Mouse (Mus musculus) neural tube, embryonic 14.5 days (tissue): ENCODE measurements at regions not wholly inside any gene's neighbourhood (a gene's known extent, or its start where the extent isn't known, plus 50 kb on each side); places are given as distances from the start of the nearest gene placed in this dataset.

Source experiments
- ATAC-seq: fragments of 200-750 bp; cut with Nextera tagmentation; 2 replicates; pipeline ENCODE4 v1.8.0; 2017; ENCODE audit warnings: low read depth, mild to moderate bottlenecking, moderate TSS enrichment, moderate library complexity
- H3K27ac ChIP-seq: fragments of 300-500 bp; sonication (generic); 2 replicates; pipeline ENCODE4 v1.5.1; 2014; ENCODE audit warnings: low read depth, mild to moderate bottlenecking, control low read depth, low read length, moderate library complexity, mixed read lengths
- H3K27me3 ChIP-seq: fragments of 300-500 bp; sonication (generic); 2 replicates; pipeline ENCODE4 v1.6.1; 2014; ENCODE audit warnings: low read length; ENCODE audit not compliant: control insufficient read depth, insufficient read depth
- H3K36me3 ChIP-seq: fragments of 300-500 bp; sonication (generic); 2 replicates; pipeline ENCODE4 v1.6.1; 2014; ENCODE audit warnings: low read length, mixed read lengths; ENCODE audit not compliant: control insufficient read depth, insufficient read depth
- H3K4me1 ChIP-seq: fragments of 300-500 bp; sonication (generic); 2 replicates; pipeline ENCODE4 v1.6.1; 2014; ENCODE audit warnings: low read length; ENCODE audit not compliant: control insufficient read depth, insufficient read depth
- H3K4me2 ChIP-seq: fragments of 300-500 bp; sonication (generic); 2 replicates; pipeline ENCODE4 v1.6.1; 2014; ENCODE audit warnings: mild to moderate bottlenecking, low read depth, low read length, control low read depth
- H3K4me3 ChIP-seq: fragments of 300-500 bp; sonication (generic); 2 replicates; pipeline ENCODE4 v1.5.1; 2014; ENCODE audit warnings: low read depth, low read length, control low read depth, mixed read lengths
- H3K9ac ChIP-seq: fragments of 300-500 bp; sonication (generic); replicated peaks from 2 replicates; pipeline ENCODE4 v1.6.1; 2014; ENCODE audit warnings: low read depth, mild to moderate bottlenecking, control low read depth, low read length, mixed read lengths
- H3K9me3 ChIP-seq: fragments of 300-500 bp; sonication (generic); 2 replicates; pipeline ENCODE4 v1.6.1; 2016; ENCODE audit warnings: low read length; ENCODE audit not compliant: control insufficient read depth
- WGBS: fragments of 180-500 bp; shearing (Covaris S2); extraction: QIAGEN DNeasy Blood & Tissue Kit; methylation state at CpG from one replicate; pipeline ENCODE4 v1.1.7; 2014; 5-methylcytosine and 5-hydroxymethylcytosine counted together

- whole genome bisulfite sequencing: 45% methylated on average over 1 of the region's 1 CpGs
- ATAC-seq: no peak
- H3K4me3 ChIP-seq: no peak overlapping the region
Observed at GRCm38 (mm10) chr9:41604916-41605315, 443.4 kb upstream of the Ubash3b start.

GRCm38 (mm10) chr9:41600778-41601177 lies 439.3 kb upstream of the Ubash3b start:
- Histone ChIP-seq H3K36me3 (no peaks in the 10 kb centered on the region), H3K9me3 (no peaks in the 10 kb centered on the region), H3K27ac (no peak overlapping the region), H3K4me2 (no peak overlapping the region), H3K27me3 (no peaks in the 10 kb centered on the region), H3K9ac (no peak overlapping the region), H3K4me3 (no peak overlapping the region), H3K4me1 (peaks cover 6% of the 10 kb centered on the region)
- peak; percentile 65; the same call in 1 of the 2 replicates for ATAC-seq
- 19% methylated on average over 3 of the region's 3 CpGs for WGBS

More at GRCm38 (mm10) chr9:41604916-41605315, 443.4 kb upstream of the Ubash3b start:
- no peak overlapping the region for H3K9ac ChIP-seq
- no peaks in the 10 kb centered on the region for H3K36me3 ChIP-seq
- no peaks in the 10 kb centered on the region for H3K4me1 ChIP-seq
- no peaks in the 10 kb centered on the region for H3K9me3 ChIP-seq
- 0 out of 2 replicates have a peak overlapping the region, but pooled peaks have one; percentile 23 for H3K27ac ChIP-seq
- no peaks in the 10 kb centered on the region for H3K27me3 ChIP-seq
- no peak overlapping the region for H3K4me2 ChIP-seq

- ATAC-seq: no peak
- H3K36me3 ChIP-seq: no peaks in the 10 kb centered on the region
- H3K9me3 ChIP-seq: no peaks in the 10 kb centered on the region
- H3K4me1 ChIP-seq: peaks cover 7% of the 10 kb centered on the region
- H3K4me3 ChIP-seq: no peak overlapping the region
- H3K27ac ChIP-seq: no peak overlapping the region
- H3K27me3 ChIP-seq: no peaks in the 10 kb centered on the region
- H3K4me2 ChIP-seq: no peak overlapping the region
- WGBS: 46% methylated on average over 1 of the region's 1 CpGs
- H3K9ac ChIP-seq: no peak overlapping the region
Observed at GRCm38 (mm10) chr9:41599874-41600273, 438.4 kb upstream of the Ubash3b start.

DNA sequence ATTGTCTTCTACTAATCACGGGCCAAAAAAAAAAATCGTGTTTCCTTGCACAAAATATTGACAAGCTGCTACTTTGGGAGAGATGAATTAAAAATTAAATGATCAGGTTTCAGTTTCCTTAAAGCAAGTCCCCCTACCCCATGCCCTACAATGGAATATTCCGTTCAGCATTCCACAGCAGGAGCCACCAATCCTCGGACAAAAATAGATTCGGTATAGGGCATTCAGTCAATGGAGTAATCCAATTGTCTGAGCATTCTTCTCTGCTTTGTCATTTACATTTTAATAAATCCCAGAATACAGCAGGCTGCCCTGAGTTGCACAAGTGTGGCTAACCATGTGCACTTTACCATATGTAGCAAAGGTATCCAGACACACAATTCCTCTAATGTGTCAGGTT lies 434.3 kb upstream of the Ubash3b start:
- H3K4me1 ChIP-seq: peaks cover 7% of the 10 kb centered on the region
- no peaks in the 10 kb centered on the region for H3K9me3 ChIP-seq
- no peak overlapping the region for H3K9ac ChIP-seq
- H3K27ac ChIP-seq: peak overlapping the region; percentile 29; the same call in 1 of the 2 replicates
- WGBS: 51% methylated on average over 5 of the region's 5 CpGs
- H3K4me3 ChIP-seq: no peak overlapping the region
- no peaks in the 10 kb centered on the region for H3K27me3 ChIP-seq
- no peak for ATAC-seq
- H3K4me2 ChIP-seq: no peak overlapping the region
- peaks cover 14% of the 10 kb centered on the region; the same call in 1 of the 2 replicates for H3K36me3 ChIP-seq

- H3K27ac ChIP-seq: no peak overlapping the region
- WGBS: 82% methylated on average over 7 of the region's 7 CpGs
- H3K4me1 ChIP-seq: peaks cover 20% of the 10 kb centered on the region
- no peaks in the 10 kb centered on the region for H3K27me3 ChIP-seq
- H3K4me2 ChIP-seq: no peak overlapping the region
- peaks cover 28% of the 10 kb centered on the region for H3K36me3 ChIP-seq
- no peak overlapping the region for H3K9ac ChIP-seq
- H3K9me3 ChIP-seq: no peaks in the 10 kb centered on the region
- ATAC-seq: no peak
- no peak overlapping the region for H3K4me3 ChIP-seq
Observed at GRCm38 (mm10) chr9:41593998-41594397, 432.5 kb upstream of the Ubash3b start.

DNA sequence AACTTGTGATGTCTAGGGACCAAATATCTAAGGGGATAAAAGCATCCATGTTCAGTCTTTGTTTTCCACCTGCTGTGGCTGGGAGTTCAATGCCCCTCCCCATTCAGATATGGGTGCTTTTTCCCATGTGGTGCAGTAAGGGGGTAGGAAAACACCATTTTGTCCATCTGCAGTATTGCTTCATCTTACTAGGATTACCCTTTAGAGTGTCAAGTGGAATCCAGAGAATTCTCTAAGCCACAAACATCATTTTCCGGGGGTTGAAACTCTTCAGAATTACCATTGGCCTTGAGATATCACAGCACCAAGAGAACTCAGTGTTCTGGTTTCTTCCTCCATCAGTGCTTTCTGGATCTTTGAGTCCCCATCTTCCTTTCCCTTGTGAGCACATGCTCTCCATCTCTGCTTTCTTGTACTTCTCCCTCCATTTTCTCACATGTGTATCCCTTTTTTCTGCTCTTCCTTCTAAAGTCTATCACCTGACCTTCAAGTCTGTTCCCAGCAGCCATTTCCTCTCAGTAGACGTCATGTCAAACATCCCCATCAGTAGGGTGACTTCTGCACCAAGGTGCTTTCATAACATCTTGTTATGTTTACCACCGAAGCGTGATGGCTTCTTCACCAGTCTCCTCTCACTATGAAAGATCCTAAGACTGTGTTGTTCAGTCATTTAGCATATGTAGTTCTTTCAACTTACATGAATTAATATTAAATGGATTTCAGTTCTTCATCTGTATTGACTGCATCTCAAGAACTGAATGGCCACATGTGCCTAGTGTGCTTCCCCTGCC lies 431.6 kb upstream of the Ubash3b start:
- 88% methylated on average over 4 of the region's 4 CpGs for WGBS
- Histone ChIP-seq H3K9ac (no peak overlapping the region), H3K36me3 (peaks cover 36% of the 10 kb centered on the region), H3K27me3 (no peaks in the 10 kb centered on the region), H3K9me3 (no peaks in the 10 kb centered on the region), H3K4me1 (peaks cover 28% of the 10 kb centered on the region), H3K4me2 (no peak overlapping the region), H3K27ac (no peak overlapping the region), H3K4me3 (no peak overlapping the region)
- ATAC-seq: no peak

GRCm38 (mm10) chr9:41592101-41592500 lies 430.6 kb upstream of the Ubash3b start:
- ATAC-seq: no peak
- Histone ChIP-seq H3K27me3 (no peaks in the 10 kb centered on the region), H3K27ac (no peak overlapping the region), H3K9me3 (no peaks in the 10 kb centered on the region), H3K36me3 (peaks cover 42% of the 10 kb centered on the region), H3K4me2 (no peak overlapping the region), H3K9ac (no peak overlapping the region), H3K4me3 (no peak overlapping the region), H3K4me1 (peaks cover 38% of the 10 kb centered on the region)
- WGBS: 89% methylated on average over 1 of the region's 1 CpGs

DNA sequence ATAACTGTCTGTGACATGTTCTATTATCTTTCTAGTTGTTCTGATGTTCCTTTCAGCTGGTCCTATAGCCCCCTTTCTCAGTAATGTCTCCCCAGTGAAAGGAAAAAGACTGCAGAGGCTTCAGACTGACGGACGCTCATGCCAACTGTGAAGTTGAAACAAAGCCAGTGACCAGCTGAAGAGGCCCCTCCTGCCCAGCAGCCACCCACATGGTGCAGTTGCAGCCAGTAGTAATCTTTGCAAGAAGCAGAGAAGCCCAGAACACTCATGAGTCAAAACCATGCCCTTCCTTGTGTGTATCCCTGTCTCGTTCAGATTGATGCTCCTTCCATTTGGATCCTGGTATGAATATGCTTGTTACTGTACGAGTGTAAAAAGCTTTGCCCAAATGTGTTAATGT lies 428.7 kb upstream of the Ubash3b start:
- 52% methylated on average over 4 of the region's 4 CpGs for WGBS
- H3K4me2 ChIP-seq: peak overlapping the region; percentile 86; the same call in 1 of the 2 replicates
- peaks cover 47% of the 10 kb centered on the region for H3K36me3 ChIP-seq
- peaks cover 37% of the 10 kb centered on the region for H3K4me1 ChIP-seq
- H3K9me3 ChIP-seq: no peaks in the 10 kb centered on the region
- H3K4me3 ChIP-seq: no peak overlapping the region
- no peak for ATAC-seq
- peak overlapping the region; percentile 49; the same call in 1 of the 2 replicates for H3K9ac ChIP-seq
- no peaks in the 10 kb centered on the region for H3K27me3 ChIP-seq
- H3K27ac ChIP-seq: peak overlapping the region; percentile 72
